Mouse (Mus musculus): ENCODE measurements around the gene Retsat.

Gene Retsat

GRCm38 (mm10) chr6:72620920-72621319 is 22.6 kb downstream of the Retsat start:
- DNase-seq (ENCODE audit: extremely low read depth, insufficient read length, low spot score) = no peak

GRCm38 (mm10) chr6:72622917-72623316 is 24.6 kb downstream of the Retsat start:
- DNase-seq (ENCODE audit: extremely low read depth, insufficient read length, low spot score) = no peak

GRCm38 (mm10) chr6:72623661-72624402 is 25.6 kb downstream of the Retsat start:
- no peak for DNase-seq (ENCODE audit: extremely low read depth, insufficient read length, low spot score)

GRCm38 (mm10) chr6:72626391-72626790 is 28.1 kb downstream of the Retsat start:
- no peak for DNase-seq (ENCODE audit: extremely low read depth, insufficient read length, low spot score)

GRCm38 (mm10) chr6:72627276-72627675 is 29.0 kb downstream of the Retsat start:
- DNase-seq (ENCODE audit: extremely low read depth, insufficient read length, low spot score) = no peak

GRCm38 (mm10) chr6:72630370-72630769 is 32.1 kb downstream of the Retsat start:
- DNase-seq (ENCODE audit: extremely low read depth, insufficient read length, low spot score) = no peak

- no peak for DNase-seq (ENCODE audit: extremely low read depth, insufficient read length, low spot score)
Measured at GRCm38 (mm10) chr6:72630961-72631360, 32.7 kb downstream of the Retsat start.

- DNase-seq (ENCODE audit: extremely low read depth, insufficient read length, low spot score) = no peak
Measured at GRCm38 (mm10) chr6:72631700-72632099, 33.4 kb downstream of the Retsat start.

- DNase-seq (ENCODE audit: extremely low read depth, insufficient read length, low spot score) = no peak
Measured at GRCm38 (mm10) chr6:72634311-72634710, 36.0 kb downstream of the Retsat start.

- DNase-seq (ENCODE audit: extremely low read depth, insufficient read length, low spot score) = peak; percentile 62
Measured at GRCm38 (mm10) chr6:72635760-72636431, 37.6 kb downstream of the Retsat start.

GRCm38 (mm10) chr6:72636940-72637339 is 38.7 kb downstream of the Retsat start:
- no peak for DNase-seq (ENCODE audit: extremely low read depth, insufficient read length, low spot score)

- no peak for DNase-seq (ENCODE audit: extremely low read depth, insufficient read length, low spot score)
Measured at GRCm38 (mm10) chr6:72641218-72641954, 43.1 kb downstream of the Retsat start.

GRCm38 (mm10) chr6:72644576-72644975 is 46.3 kb downstream of the Retsat start:
- no peak for DNase-seq (ENCODE audit: extremely low read depth, insufficient read length, low spot score)

GRCm38 (mm10) chr6:72645364-72645763 is 47.1 kb downstream of the Retsat start:
- no peak for DNase-seq (ENCODE audit: extremely low read depth, insufficient read length, low spot score)

- no peak for DNase-seq (ENCODE audit: extremely low read depth, insufficient read length, low spot score)
Measured at GRCm38 (mm10) chr6:72647383-72647820, 49.1 kb downstream of the Retsat start.

GRCm38 (mm10) chr6:72648002-72648595 is 49.8 kb downstream of the Retsat start:
- DNase-seq (ENCODE audit: extremely low read depth, insufficient read length, low spot score) = no peak

GRCm38 (mm10) chr6:72650338-72650851 is 52.1 kb downstream of the Retsat start:
- DNase-seq (ENCODE audit: extremely low read depth, insufficient read length, low spot score) = no peak

- DNase-seq (ENCODE audit: extremely low read depth, insufficient read length, low spot score) = no peak
Measured at GRCm38 (mm10) chr6:72653419-72653818, 55.1 kb downstream of the Retsat start.

- DNase-seq (ENCODE audit: extremely low read depth, insufficient read length, low spot score) = no peak
Measured at GRCm38 (mm10) chr6:72654355-72654754, 56.1 kb downstream of the Retsat start.

GRCm38 (mm10) chr6:72655309-72656052 is 57.2 kb downstream of the Retsat start:
- no peak for DNase-seq (ENCODE audit: extremely low read depth, insufficient read length, low spot score)
